Mouse (Mus musculus): ENCODE data around the gene Prep.

Prep gene

DNA sequence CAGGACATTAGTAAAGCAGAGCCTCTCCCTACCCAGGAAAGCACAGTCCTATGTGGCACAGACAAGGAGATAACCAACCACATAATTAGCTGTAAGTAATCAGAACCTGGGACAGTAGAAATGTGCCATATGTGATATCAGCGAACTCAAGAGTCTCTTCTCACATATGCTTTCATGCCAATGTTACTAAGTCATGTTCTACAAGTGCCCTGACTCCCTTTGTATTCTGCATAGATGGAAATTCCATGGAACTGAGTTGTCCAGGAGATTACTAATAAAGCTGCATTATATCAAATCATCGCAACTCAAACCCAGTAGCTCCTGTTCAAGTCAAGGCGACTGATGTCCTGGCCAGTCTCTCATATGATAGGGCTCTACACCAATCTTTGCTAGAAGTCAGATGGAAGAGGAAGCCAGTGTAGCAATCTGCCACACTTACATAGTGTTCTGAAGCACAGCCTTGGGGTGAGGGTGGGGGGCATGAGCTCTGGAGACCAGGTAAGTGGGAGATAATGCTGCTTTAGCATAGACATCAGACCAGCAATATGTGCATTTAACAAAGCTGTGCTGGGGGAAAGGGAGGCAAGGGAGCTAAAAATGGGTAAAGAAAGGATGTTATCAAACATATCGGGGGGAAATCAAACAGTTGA, 113.8 kb downstream of the Prep start:
- DNase-seq (ENCODE audit: low read depth, low spot score): no peak

GRCm38 (mm10) chr10:45181344-45181743, 114.3 kb downstream of the Prep start:
- no peak for DNase-seq (ENCODE audit: low read depth, low spot score)

- DNase-seq (ENCODE audit: low read depth, low spot score): no peak
Measured at GRCm38 (mm10) chr10:45185457-45185856, 118.5 kb downstream of the Prep start.

- peak; percentile 89 for DNase-seq (ENCODE audit: low read depth, low spot score)
Measured at GRCm38 (mm10) chr10:45193330-45194310, 126.6 kb downstream of the Prep start.

- DNase-seq (ENCODE audit: low read depth, low spot score): peak; percentile 76
Measured at GRCm38 (mm10) chr10:45194531-45194930, 127.5 kb downstream of the Prep start.

GRCm38 (mm10) chr10:45204582-45204981, 137.6 kb downstream of the Prep start:
- no peak for DNase-seq (ENCODE audit: low read depth, low spot score)

DNA sequence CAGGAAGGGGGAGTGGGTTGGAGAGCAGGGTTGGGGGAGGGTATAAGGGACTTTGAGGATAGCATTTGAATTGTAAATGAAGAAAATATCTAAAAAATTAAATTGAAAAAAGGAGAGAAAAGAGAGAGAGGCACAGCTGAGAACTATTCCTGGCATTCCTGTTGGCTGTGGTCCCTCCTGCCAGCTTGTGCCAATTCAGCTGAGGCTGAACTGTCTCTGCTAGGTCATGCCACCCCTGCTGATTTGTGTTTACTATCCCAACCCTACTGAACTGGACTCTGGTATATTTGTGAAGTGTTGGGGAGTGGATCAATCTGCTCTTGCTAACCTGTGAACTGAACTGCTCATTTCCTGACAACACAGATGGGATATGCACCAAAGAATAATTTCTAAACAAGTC, 143.2 kb downstream of the Prep start:
- DNase-seq (ENCODE audit: low read depth, low spot score): no peak

DNA sequence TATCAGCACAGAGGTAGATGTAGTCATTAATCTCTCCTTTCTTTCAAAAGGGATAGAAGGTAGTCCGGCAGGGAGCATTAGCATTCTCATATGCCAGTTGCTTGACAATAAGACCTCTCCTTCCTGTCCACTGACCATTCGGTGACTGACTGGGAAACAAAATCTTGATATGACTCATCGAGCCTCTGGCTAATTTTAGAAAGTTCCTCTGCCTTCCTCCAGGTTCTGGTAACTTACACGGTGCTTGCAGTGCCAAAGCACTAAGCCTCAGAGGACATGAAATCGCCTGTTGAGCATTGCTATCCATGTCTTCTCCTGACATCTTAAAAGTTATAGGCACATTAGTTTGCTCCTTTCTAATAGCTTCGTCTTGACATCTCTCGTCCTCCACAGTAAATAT, 149.7 kb downstream of the Prep start:
- DNase-seq (ENCODE audit: low read depth, low spot score): no peak

Data from R1 (cell line).